Mouse (Mus musculus): ENCODE data around the gene Akap13. TPM values are rescaled to one million over a fixed set of nuclear protein-coding genes. Genes with fewer than 3 reads are reported as not detected.

Akap13 gene
- total and polyA plus RNA-seq, 2 experiments from 2014 or later, result 34.2 to 113 TPM

GRCm38 (mm10) chr7:75725899-75726298 lies 270.6 kb downstream of the Akap13 start:
- no peaks in the 10 kb centered on the region for H3K9me3 ChIP-seq (replicated peaks; ENCODE audit: control insufficient read depth, low read length)
- no peaks in the 10 kb centered on the region for H3K27me3 ChIP-seq (ENCODE audit: control insufficient read depth, insufficient read depth, low read length)
- WGBS, result 80% methylated on average over 6 of the region's 6 CpGs
- no peak overlapping the region for H3K4me3 ChIP-seq (ENCODE audit: low read depth, low read length)
- peaks cover 90% of the 10 kb centered on the region for H3K36me3 ChIP-seq (replicated peaks; ENCODE audit: control insufficient read depth, insufficient read depth, low read length)
- H3K4me1 ChIP-seq (ENCODE audit: control insufficient read depth, insufficient read depth), result no peaks in the 10 kb centered on the region
- no peak overlapping the region for H3K27ac ChIP-seq (ENCODE audit: low read depth)
- ATAC-seq (ENCODE audit: insufficient read depth, low read depth) (no peak), DNase-seq (ENCODE audit: low spot score) (no peak)
- TF ChIP-seq EP300 (IDR thresholded peaks at IDR 0.05; ENCODE audit: low read depth), result no peak
- no peak for TF ChIP-seq CTCF (IDR thresholded peaks at IDR 0.05; ENCODE audit: low read depth)
- no peak overlapping the region for H3K4me2 ChIP-seq (ENCODE audit: low read depth, low read length)
- H3K9ac ChIP-seq (replicated peaks; ENCODE audit: low read depth, low read length), result no peak overlapping the region

- ATAC-seq (ENCODE audit: insufficient read depth, low read depth), result no peak
- 88% methylated on average over 9 of the region's 9 CpGs for WGBS
- Histone ChIP-seq H3K27ac (ENCODE audit: low read depth) (no peak overlapping the region), H3K4me3 (ENCODE audit: low read depth, low read length) (no peak overlapping the region), H3K36me3 (replicated peaks; ENCODE audit: control insufficient read depth, insufficient read depth, low read length) (peaks cover 92% of the 10 kb centered on the region), H3K9me3 (replicated peaks; ENCODE audit: control insufficient read depth, low read length) (no peaks in the 10 kb centered on the region), H3K4me2 (ENCODE audit: low read depth, low read length) (no peak overlapping the region), H3K27me3 (ENCODE audit: control insufficient read depth, insufficient read depth, low read length) (no peaks in the 10 kb centered on the region), H3K4me1 (ENCODE audit: control insufficient read depth, insufficient read depth) (no peaks in the 10 kb centered on the region), H3K9ac (replicated peaks; ENCODE audit: low read depth, low read length) (no peak overlapping the region)
- TF ChIP-seq CTCF (IDR thresholded peaks at IDR 0.05; ENCODE audit: low read depth) (no peak), EP300 (IDR thresholded peaks at IDR 0.05; ENCODE audit: low read depth) (no peak)
- DNase-seq (ENCODE audit: low spot score), result no peak
Observed at GRCm38 (mm10) chr7:75726867-75727266, 271.5 kb downstream of the Akap13 start.

- H3K4me1 ChIP-seq (ENCODE audit: control insufficient read depth, insufficient read depth), result no peaks in the 10 kb centered on the region; the same call in 1 of the 2 replicates
- no peak for ATAC-seq (ENCODE audit: insufficient read depth, low read depth)
- TF ChIP-seq EP300 (IDR thresholded peaks at IDR 0.05; ENCODE audit: low read depth), result no peak
- H3K4me2 ChIP-seq (ENCODE audit: low read depth, low read length), result no peak overlapping the region
- H3K9ac ChIP-seq (replicated peaks; ENCODE audit: low read depth, low read length), result no peak overlapping the region
- DNase-seq (ENCODE audit: low spot score), result no peak
- H3K36me3 ChIP-seq (replicated peaks; ENCODE audit: control insufficient read depth, insufficient read depth, low read length), result peaks cover 91% of the 10 kb centered on the region
- 85% methylated on average over 7 of the region's 7 CpGs for WGBS
- H3K9me3 ChIP-seq (replicated peaks; ENCODE audit: control insufficient read depth, low read length), result no peaks in the 10 kb centered on the region
- H3K4me3 ChIP-seq (ENCODE audit: low read depth, low read length), result no peak overlapping the region
- H3K27me3 ChIP-seq (ENCODE audit: control insufficient read depth, insufficient read depth, low read length), result no peaks in the 10 kb centered on the region
- H3K27ac ChIP-seq (ENCODE audit: low read depth), result no peak overlapping the region
Observed at GRCm38 (mm10) chr7:75729652-75730051, 274.3 kb downstream of the Akap13 start.

GRCm38 (mm10) chr7:75730216-75730615 lies 274.9 kb downstream of the Akap13 start:
- WGBS, result 82% methylated on average over 12 of the region's 12 CpGs
- no peak overlapping the region for H3K4me2 ChIP-seq (ENCODE audit: low read depth, low read length)
- no peaks in the 10 kb centered on the region; the same call in 1 of the 2 replicates for H3K4me1 ChIP-seq (ENCODE audit: control insufficient read depth, insufficient read depth)
- no peaks in the 10 kb centered on the region for H3K27me3 ChIP-seq (ENCODE audit: control insufficient read depth, insufficient read depth, low read length)
- no peaks in the 10 kb centered on the region for H3K9me3 ChIP-seq (replicated peaks; ENCODE audit: control insufficient read depth, low read length)
- H3K4me3 ChIP-seq (ENCODE audit: low read depth, low read length), result no peak overlapping the region
- H3K9ac ChIP-seq (replicated peaks; ENCODE audit: low read depth, low read length), result no peak overlapping the region
- H3K36me3 ChIP-seq (replicated peaks; ENCODE audit: control insufficient read depth, insufficient read depth, low read length), result peaks cover 90% of the 10 kb centered on the region
- ATAC-seq (ENCODE audit: insufficient read depth, low read depth) (no peak), DNase-seq (ENCODE audit: low spot score) (no peak)
- no peak for TF ChIP-seq EP300 (IDR thresholded peaks at IDR 0.05; ENCODE audit: low read depth)
- TF ChIP-seq CTCF (IDR thresholded peaks at IDR 0.05; ENCODE audit: low read depth), result no peak
- H3K27ac ChIP-seq (ENCODE audit: low read depth), result no peak overlapping the region

- H3K4me2 ChIP-seq (ENCODE audit: low read depth, low read length), result no peak overlapping the region
- no peaks in the 10 kb centered on the region for H3K9me3 ChIP-seq (replicated peaks; ENCODE audit: control insufficient read depth, low read length)
- peaks cover 89% of the 10 kb centered on the region for H3K36me3 ChIP-seq (replicated peaks; ENCODE audit: control insufficient read depth, insufficient read depth, low read length)
- no peak overlapping the region for H3K27ac ChIP-seq (ENCODE audit: low read depth)
- 81% methylated on average over 2 of the region's 2 CpGs for whole genome bisulfite sequencing
- DNase-seq (ENCODE audit: low spot score), result no peak
- TF ChIP-seq CTCF (IDR thresholded peaks at IDR 0.05; ENCODE audit: low read depth) (no peak), EP300 (IDR thresholded peaks at IDR 0.05; ENCODE audit: low read depth) (no peak)
- no peaks in the 10 kb centered on the region for H3K27me3 ChIP-seq (ENCODE audit: control insufficient read depth, insufficient read depth, low read length)
- H3K4me1 ChIP-seq (ENCODE audit: control insufficient read depth, insufficient read depth), result no peaks in the 10 kb centered on the region; the same call in 1 of the 2 replicates
- ATAC-seq (ENCODE audit: insufficient read depth, low read depth), result no peak
- H3K4me3 ChIP-seq (ENCODE audit: low read depth, low read length), result no peak overlapping the region
- H3K9ac ChIP-seq (replicated peaks; ENCODE audit: low read depth, low read length), result no peak overlapping the region
Observed at GRCm38 (mm10) chr7:75731951-75732350, 276.6 kb downstream of the Akap13 start.

- Histone ChIP-seq H3K4me3 (ENCODE audit: low read depth, low read length) (no peak overlapping the region), H3K9me3 (replicated peaks; ENCODE audit: control insufficient read depth, low read length) (no peaks in the 10 kb centered on the region)
- WGBS, result 43% methylated on average over 2 of the region's 2 CpGs
Observed at GRCm38 (mm10) chr7:75733166-75733565, 277.8 kb downstream of the Akap13 start.

More at GRCm38 (mm10) chr7:75733166-75733565, 277.8 kb downstream of the Akap13 start:
- H3K36me3 ChIP-seq (replicated peaks; ENCODE audit: control insufficient read depth, insufficient read depth, low read length), result peaks cover 91% of the 10 kb centered on the region
- no peak overlapping the region for H3K9ac ChIP-seq (replicated peaks; ENCODE audit: low read depth, low read length)
- ATAC-seq (ENCODE audit: insufficient read depth, low read depth), result no peak
- H3K27ac ChIP-seq (ENCODE audit: low read depth), result no peak overlapping the region
- no peak overlapping the region for H3K4me2 ChIP-seq (ENCODE audit: low read depth, low read length)
- no peak for DNase-seq (ENCODE audit: low spot score)
- H3K27me3 ChIP-seq (ENCODE audit: control insufficient read depth, insufficient read depth, low read length), result no peaks in the 10 kb centered on the region
- no peaks in the 10 kb centered on the region; the same call in 1 of the 2 replicates for H3K4me1 ChIP-seq (ENCODE audit: control insufficient read depth, insufficient read depth)
- TF ChIP-seq EP300 (IDR thresholded peaks at IDR 0.05; ENCODE audit: low read depth) (no peak), CTCF (IDR thresholded peaks at IDR 0.05; ENCODE audit: low read depth) (no peak)

All from heart, postnatal 0 days (tissue).